ENCODE assay signal across 30 mouse cellular contexts in genomic region chr17:30877456-30877855, GRCm38 (mm10). TPM values are rescaled to one million over a fixed set of nuclear protein-coding genes. Genes with fewer than 3 reads are reported as not detected.
DNase-seq lines count a peak whose midpoint lies in the region; ATAC-seq and TF ChIP-seq lines count a peak whose summit lies in the region.
"Had no signal": no experiment of that assay in that cellular context is flagged by ENCODE, and none has a peak within 500 bp of the region (broad histone marks: within the 10 kb centered on the region; RNA-seq: fewer than 3 reads in every experiment).

No protein-coding gene starts in this region.

- H3K9me3 ChIP-seq in E14TG2a.4 (ENCODE audit: low read length) = peaks cover 9% of the 10 kb centered on the region; the same call in 1 of the 2 replicates
- no peaks in the 10 kb centered on the region for H3K9me3 ChIP-seq in limb, embryonic 10.5 days (replicated peaks)
- no peaks in the 10 kb centered on the region for H3K9me3 ChIP-seq in heart, embryonic 12.5 days (replicated peaks)
- H3K9me3 ChIP-seq in intestine, embryonic 15.5 days = no peaks in the 10 kb centered on the region
- H3K9me3 ChIP-seq: embryonic facial prominence, embryonic 13.5 days; forebrain, embryonic 15.5 days; lung, embryonic 15.5 days; midbrain, embryonic 10.5 days; midbrain, embryonic 15.5 days; neural tube, embryonic 15.5 days had no signal

- 78% methylated on average over 7 of the region's 7 CpGs for WGBS in limb, embryonic 10.5 days
- WGBS in heart, embryonic 12.5 days = 69% methylated on average over 7 of the region's 7 CpGs
- 54% methylated on average over 7 of the region's 7 CpGs for WGBS in intestine, embryonic 15.5 days

- H3K4me1 ChIP-seq in E14TG2a.4 (replicated peaks; ENCODE audit: low read depth, low read length) = peaks cover 70% of the 10 kb centered on the region
- peaks cover 3% of the 10 kb centered on the region; the same call in 1 of the 2 replicates for H3K4me1 ChIP-seq in limb, embryonic 10.5 days
- H3K4me1 ChIP-seq in heart, embryonic 12.5 days (replicated peaks) = peaks cover 15% of the 10 kb centered on the region
- H3K4me1 ChIP-seq in intestine, embryonic 15.5 days (replicated peaks) = no peaks in the 10 kb centered on the region
- H3K4me1 ChIP-seq: limb, embryonic 13.5 days had no signal

- DNase-seq in cerebellum, adult 8-10 months = peak; percentile 90
- peak; percentile 87 to 92 for DNase-seq in cerebellum, postnatal 25 days
- no peak for DNase-seq in heart, postnatal 14 days
- no peak for DNase-seq in limb, embryonic 10.5 days (ENCODE audit: low spot score)
- DNase-seq: adrenal gland, adult 8-10 months; embryo, embryonic 11 days; kidney, adult 9 months; kidney, postnatal 10 days; layer of hippocampus, adult 9-11 months; retina, postnatal 1 day; thymus, adult 2 months; thymus, postnatal 4 days had no signal

- H3K27me3 ChIP-seq in E14TG2a.4 (ENCODE audit: insufficient read depth, low read length) = no peaks in the 10 kb centered on the region
- peaks cover 8% of the 10 kb centered on the region; the same call in 1 of the 2 replicates for H3K27me3 ChIP-seq in limb, embryonic 10.5 days (ENCODE audit: low read depth, poor library complexity, severe bottlenecking)
- no peaks in the 10 kb centered on the region for H3K27me3 ChIP-seq in heart, embryonic 12.5 days (replicated peaks)
- no peaks in the 10 kb centered on the region for H3K27me3 ChIP-seq in intestine, embryonic 15.5 days (replicated peaks)
- H3K27me3 ChIP-seq: embryonic facial prominence, embryonic 13.5 days; forebrain, embryonic 15.5 days; hindbrain, embryonic 13.5 days; lung, embryonic 15.5 days; midbrain, embryonic 15.5 days; neural tube, embryonic 15.5 days had no signal

- H3K4me3 ChIP-seq in E14TG2a.4 (replicated peaks; ENCODE audit: low read length) = peak overlapping the region; percentile 3; the same call in 1 of the 2 replicates
- no peak overlapping the region for H3K4me3 ChIP-seq in limb, embryonic 10.5 days
- H3K4me3 ChIP-seq in heart, embryonic 12.5 days = no peak overlapping the region
- no peak overlapping the region for H3K4me3 ChIP-seq in intestine, embryonic 15.5 days (replicated peaks)
- H3K4me3 ChIP-seq: embryonic facial prominence, embryonic 13.5 days; forebrain, embryonic 10.5 days; forebrain, embryonic 15.5 days; hindbrain, embryonic 13.5 days; limb, embryonic 13.5 days; lung, embryonic 15.5 days; midbrain, embryonic 10.5 days; midbrain, embryonic 15.5 days; neural tube, embryonic 15.5 days had no signal

- H3K9ac ChIP-seq in heart, embryonic 12.5 days = no peak overlapping the region
- H3K9ac ChIP-seq in intestine, embryonic 15.5 days = no peak overlapping the region
- H3K9ac ChIP-seq: embryonic facial prominence, embryonic 13.5 days; forebrain, embryonic 15.5 days; hindbrain, embryonic 13.5 days; limb, embryonic 13.5 days; lung, embryonic 15.5 days; midbrain, embryonic 15.5 days; neural tube, embryonic 15.5 days had no signal

- peaks cover 26% of the 10 kb centered on the region for H3K36me3 ChIP-seq in E14TG2a.4 (ENCODE audit: insufficient read depth, low read length)
- H3K36me3 ChIP-seq in limb, embryonic 10.5 days = no peaks in the 10 kb centered on the region
- H3K36me3 ChIP-seq in heart, embryonic 12.5 days = no peaks in the 10 kb centered on the region
- no peaks in the 10 kb centered on the region for H3K36me3 ChIP-seq in intestine, embryonic 15.5 days
- H3K36me3 ChIP-seq: embryonic facial prominence, embryonic 13.5 days; forebrain, embryonic 10.5 days; forebrain, embryonic 15.5 days; hindbrain, embryonic 13.5 days; limb, embryonic 13.5 days; lung, embryonic 15.5 days; midbrain, embryonic 10.5 days; midbrain, embryonic 15.5 days; neural tube, embryonic 15.5 days had no signal

- H3K27ac ChIP-seq in limb, embryonic 10.5 days = no peak overlapping the region
- H3K27ac ChIP-seq in heart, embryonic 12.5 days (ENCODE audit: poor library complexity, severe bottlenecking) = no peak overlapping the region
- no peak overlapping the region for H3K27ac ChIP-seq in intestine, embryonic 15.5 days
- H3K27ac ChIP-seq: embryonic facial prominence, embryonic 13.5 days; forebrain, embryonic 10.5 days; forebrain, embryonic 15.5 days; hindbrain, embryonic 13.5 days; limb, embryonic 13.5 days; lung, embryonic 15.5 days; midbrain, embryonic 10.5 days; midbrain, embryonic 15.5 days; neural tube, embryonic 15.5 days had no signal

- intact Hi-C loops in heart, postnatal 14 days (cut with DNase I) = no loop called here

- TF ChIP-seq CTCF in E14TG2a.4 (conservative IDR thresholded peaks at IDR 0.05; ENCODE audit: low read length) = no peak

- ATAC-seq in cerebellum, adult (ENCODE audit: insufficient number of reproducible peaks, low FRiP score, low TSS enrichment) = peak; percentile 87
- ATAC-seq in heart, embryonic 12.5 days (ENCODE audit: insufficient number of reproducible peaks, low FRiP score) = no peak
- ATAC-seq in intestine, embryonic 15.5 days = no peak
- ATAC-seq: forebrain, embryonic 15.5 days; intestine, postnatal 0 days; midbrain, embryonic 15.5 days had no signal

- no peak overlapping the region for H3K4me2 ChIP-seq in heart, embryonic 12.5 days
- no peak overlapping the region for H3K4me2 ChIP-seq in intestine, embryonic 15.5 days (replicated peaks)
- H3K4me2 ChIP-seq: embryonic facial prominence, embryonic 13.5 days; forebrain, embryonic 15.5 days; hindbrain, embryonic 13.5 days; limb, embryonic 13.5 days; liver, embryonic 11.5 days; lung, embryonic 15.5 days; midbrain, embryonic 15.5 days; neural tube, embryonic 15.5 days had no signal

RNA-seq across cellular contexts. Expression of gene Glp1r, which starts 24.2 kb away (rescaled TPM):
- under 1 TPM; 0.41 to 0.62 TPM for total RNA-seq in heart, postnatal 14 days (2021)
- polyA plus RNA-seq in limb, embryonic 10.5 days (2016; fragmentation: Nextera tagmentation; extraction: Ambion mirVana) = 0.10 TPM in 1 of 2 replicates, not detected in the other
- polyA plus RNA-seq in heart, embryonic 12.5 days (2016; fragmentation: Nextera tagmentation; extraction: Ambion mirVana) = 0.13 and 0.15 TPM in 2 replicates
- 0.32 and 0.44 TPM in 2 replicates for polyA plus RNA-seq in intestine, embryonic 15.5 days (2015; fragmentation: Nextera tagmentation; extraction: Ambion mirVana)
- total RNA-seq: gastrocnemius, adult 8-10 months; megakaryocyte progenitor cell, adult 5-6 weeks had no signal
- polyA plus RNA-seq: forebrain, embryonic 10.5 days; limb, embryonic 13.5 days; liver, embryonic 16.5 days; midbrain, embryonic 10.5 days had no signal

Comparison
In these comparisons a context has a peak if more than half of its experiments do, and no peak if none do; other contexts are left out.
1. DNase-seq: peak in cerebellum, adult 8-10 months (single experiment) and cerebellum, postnatal 25 days (2 of 2); none in heart, postnatal 14 days (0 of 2) and limb, embryonic 10.5 days (single experiment).